Mouse (Mus musculus) kidney, embryonic 16.5 days (tissue): ENCODE measurements around the gene Crim1. TPM values are rescaled to one million over a fixed set of nuclear protein-coding genes. Genes with fewer than 3 reads are reported as not detected.

Experiments used
- ATAC-seq: fragments of 200-750 bp; cut with Nextera tagmentation; 2 replicates; pipeline ENCODE4 v1.8.0; 2017; ENCODE audit warnings: moderate TSS enrichment; ENCODE audit not compliant: low FRiP score, low TSS enrichment
- H3K27ac ChIP-seq: fragments of 300-500 bp; sonication (generic); 2 replicates; pipeline ENCODE4 v1.5.1; 2014; ENCODE audit warnings: low read length
- H3K27me3 ChIP-seq: fragments of 300-500 bp; sonication (generic); 2 replicates; pipeline ENCODE4 v1.6.1; 2014; ENCODE audit warnings: low read length, control low read depth, mixed read lengths; ENCODE audit not compliant: insufficient read depth
- H3K36me3 ChIP-seq: fragments of 300-500 bp; sonication (generic); 2 replicates; pipeline ENCODE4 v1.6.1; 2014; ENCODE audit warnings: low read length, control low read depth, mixed read lengths; ENCODE audit not compliant: insufficient read depth
- H3K4me1 ChIP-seq: fragments of 300-500 bp; sonication (generic); 2 replicates; pipeline ENCODE4 v1.6.1; 2014; ENCODE audit warnings: low read length, control low read depth, mixed read lengths; ENCODE audit not compliant: insufficient read depth
- H3K4me2 ChIP-seq: fragments of 300-500 bp; sonication (generic); replicated peaks from 2 replicates; pipeline ENCODE4 v1.6.1; 2014; ENCODE audit warnings: low read depth, low read length
- H3K4me3 ChIP-seq: fragments of 300-500 bp; sonication (generic); 2 replicates; pipeline ENCODE4 v1.5.1; 2014; ENCODE audit warnings: mild to moderate bottlenecking, low read length
- H3K9ac ChIP-seq: fragments of 300-500 bp; sonication (generic); replicated peaks from 2 replicates; pipeline ENCODE4 v1.6.1; 2014; ENCODE audit warnings: low read length
- H3K9me3 ChIP-seq: fragments of 300-500 bp; sonication (generic); 2 replicates; pipeline ENCODE4 v1.6.1; 2016; ENCODE audit warnings: low read length, control low read depth
- WGBS: fragments of 180-500 bp; shearing (Covaris S2); extraction: QIAGEN DNeasy Blood & Tissue Kit; methylation state at CpG from one replicate; pipeline ENCODE4 v1.1.7; 2014; 5-methylcytosine and 5-hydroxymethylcytosine counted together
- polyA plus RNA-seq: library from polyadenylated mRNA; unstranded; fragments of >200 nt; fragmentation: Nextera tagmentation; extraction: Ambion mirVana; gene quantifications from 2 replicates; pipeline ENCODE4 v1.2.1, GENCODE M21; 2015

Crim1 gene
- polyA plus RNA-seq, 1 experiment from 2014 or later: 5.4 TPM

DNA sequence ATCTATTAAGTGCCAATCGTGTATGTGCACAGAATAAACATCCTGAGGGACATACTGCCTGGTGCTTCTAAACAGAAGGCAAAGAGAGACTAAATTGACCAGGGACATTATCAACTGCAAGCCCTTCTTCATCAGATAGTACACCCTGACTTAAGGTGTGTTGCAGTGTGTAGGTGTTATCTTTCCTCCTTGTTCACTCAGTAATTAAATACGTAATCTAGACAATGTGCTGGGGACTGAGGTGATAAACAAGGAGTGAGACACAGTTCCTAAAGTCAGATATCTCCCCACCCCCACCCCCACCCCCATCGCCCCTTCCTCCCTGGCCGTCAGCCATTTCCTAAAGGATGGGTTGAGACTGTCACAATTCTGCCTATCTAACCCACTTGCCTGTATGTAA is 127.1 kb downstream of the Crim1 start:
- H3K27ac ChIP-seq: no peak overlapping the region
- H3K4me3 ChIP-seq: no peak overlapping the region
- H3K9ac ChIP-seq: no peak overlapping the region
- H3K9me3 ChIP-seq: no peaks in the 10 kb centered on the region
- no peaks in the 10 kb centered on the region for H3K27me3 ChIP-seq
- ATAC-seq: no peak
- H3K4me1 ChIP-seq: peaks cover 30% of the 10 kb centered on the region
- no peak overlapping the region for H3K4me2 ChIP-seq
- whole genome bisulfite sequencing: 76% methylated on average over 4 of the region's 4 CpGs
- H3K36me3 ChIP-seq: 0 out of 2 replicates have a peak, but pooled peaks cover 6% of the 10 kb centered on the region

- H3K4me2 ChIP-seq: no peak overlapping the region
- H3K27ac ChIP-seq: peak overlapping the region; percentile 38; the same call in 1 of the 2 replicates
- 0 out of 2 replicates have a peak, but pooled peaks cover 6% of the 10 kb centered on the region for H3K36me3 ChIP-seq
- H3K9me3 ChIP-seq: no peaks in the 10 kb centered on the region
- H3K9ac ChIP-seq: no peak overlapping the region
- ATAC-seq: no peak
- H3K4me1 ChIP-seq: peaks cover 26% of the 10 kb centered on the region
- H3K4me3 ChIP-seq: no peak overlapping the region
- no peaks in the 10 kb centered on the region for H3K27me3 ChIP-seq
- WGBS: 25% methylated on average over 3 of the region's 3 CpGs
Measured at GRCm38 (mm10) chr17:78328287-78328686, 128.2 kb downstream of the Crim1 start.

- H3K27me3 ChIP-seq: no peaks in the 10 kb centered on the region
- WGBS: 49% methylated on average over 8 of the region's 8 CpGs
Measured at GRCm38 (mm10) chr17:78331438-78331837, 131.4 kb downstream of the Crim1 start.

GRCm38 (mm10) chr17:78333275-78333674 is 133.2 kb downstream of the Crim1 start:
- Histone ChIP-seq H3K4me1 (peaks cover 14% of the 10 kb centered on the region; the same call in 1 of the 2 replicates), H3K9me3 (no peaks in the 10 kb centered on the region), H3K36me3 (peaks cover 8% of the 10 kb centered on the region), H3K27me3 (no peaks in the 10 kb centered on the region), H3K4me2 (no peak overlapping the region), H3K9ac (no peak overlapping the region), H3K4me3 (no peak overlapping the region), H3K27ac (no peak overlapping the region)
- no peak for ATAC-seq
- 79% methylated on average over 10 of the region's 10 CpGs for WGBS

More at GRCm38 (mm10) chr17:78331438-78331837, 131.4 kb downstream of the Crim1 start:
- Histone ChIP-seq H3K27ac (no peak overlapping the region), H3K4me3 (no peak overlapping the region), H3K4me2 (no peak overlapping the region), H3K9me3 (no peaks in the 10 kb centered on the region), H3K9ac (no peak overlapping the region), H3K36me3 (peaks cover 3% of the 10 kb centered on the region; the same call in 1 of the 2 replicates), H3K4me1 (peaks cover 23% of the 10 kb centered on the region)
- peak; percentile 52; the same call in 1 of the 2 replicates for ATAC-seq

GRCm38 (mm10) chr17:78335250-78335649 is 135.2 kb downstream of the Crim1 start:
- Histone ChIP-seq H3K9me3 (no peaks in the 10 kb centered on the region), H3K27me3 (no peaks in the 10 kb centered on the region), H3K36me3 (peaks cover 8% of the 10 kb centered on the region), H3K4me3 (no peak overlapping the region), H3K4me2 (no peak overlapping the region), H3K9ac (no peak overlapping the region), H3K27ac (no peak overlapping the region), H3K4me1 (peaks cover 10% of the 10 kb centered on the region; the same call in 1 of the 2 replicates)
- WGBS: 91% methylated on average over 8 of the region's 8 CpGs
- no peak for ATAC-seq

DNA sequence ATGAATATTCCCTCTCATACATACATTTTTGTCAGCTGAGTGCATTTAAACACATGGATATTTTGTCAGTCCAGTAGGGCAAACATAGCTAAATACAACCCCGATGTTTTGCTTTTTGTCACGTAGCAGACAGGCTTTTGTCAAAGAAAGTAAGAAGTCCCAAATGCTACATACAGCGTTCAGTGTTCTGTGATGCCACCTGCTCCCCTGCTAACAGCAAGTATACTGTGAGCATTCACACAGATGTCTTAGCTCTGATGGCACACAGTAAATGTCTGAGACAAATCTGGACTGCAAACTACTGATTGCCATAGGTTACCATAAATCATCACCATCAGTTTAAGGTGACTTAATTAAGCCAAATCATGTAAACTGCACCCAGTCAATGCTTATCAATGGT is 143.6 kb downstream of the Crim1 start:
- H3K4me3 ChIP-seq: no peak overlapping the region
- H3K36me3 ChIP-seq: peaks cover 13% of the 10 kb centered on the region; the same call in 1 of the 2 replicates
- no peaks in the 10 kb centered on the region for H3K27me3 ChIP-seq
- H3K9ac ChIP-seq: no peak overlapping the region
- ATAC-seq: no peak
- H3K9me3 ChIP-seq: no peaks in the 10 kb centered on the region
- 91% methylated on average over 3 of the region's 3 CpGs for WGBS
- no peaks in the 10 kb centered on the region for H3K4me1 ChIP-seq
- H3K27ac ChIP-seq: no peak overlapping the region
- H3K4me2 ChIP-seq: no peak overlapping the region

DNA sequence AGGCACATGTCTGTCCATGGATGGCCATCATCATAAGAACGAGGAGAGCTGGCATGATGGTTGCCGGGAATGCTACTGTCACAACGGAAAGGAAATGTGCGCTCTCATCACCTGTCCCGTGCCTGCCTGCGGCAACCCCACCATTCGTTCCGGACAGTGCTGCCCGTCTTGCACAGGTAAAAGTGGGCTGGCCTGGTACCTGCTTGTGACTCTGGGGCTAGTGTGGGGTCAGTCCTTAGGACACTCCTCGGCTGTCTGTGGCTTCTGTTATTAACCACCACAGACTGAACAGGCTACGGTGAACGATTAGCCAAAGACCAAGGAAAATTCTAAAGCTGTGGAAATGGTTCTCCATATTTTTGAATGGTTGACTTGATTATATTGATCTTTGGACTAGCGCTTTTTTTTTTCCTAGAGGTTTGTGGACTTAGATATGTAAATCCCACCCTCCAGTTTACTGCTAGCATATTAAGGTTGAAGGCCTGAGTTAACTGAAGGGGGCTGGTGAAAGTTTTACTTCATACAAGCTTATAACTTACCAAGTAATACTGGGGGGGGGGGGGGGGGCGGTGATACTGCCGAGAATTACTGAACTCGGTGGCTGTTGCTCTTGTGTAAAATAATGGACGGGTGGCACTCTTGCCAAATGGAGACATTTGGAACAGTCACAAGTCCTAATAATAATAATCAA is 147.2 kb downstream of the Crim1 start:
- no peak overlapping the region for H3K4me2 ChIP-seq
- H3K36me3 ChIP-seq: peaks cover 17% of the 10 kb centered on the region; the same call in 1 of the 2 replicates
- 86% methylated on average over 17 of the region's 17 CpGs for WGBS
- ATAC-seq: peak; percentile 77
- H3K27ac ChIP-seq: 0 out of 2 replicates have a peak overlapping the region, but pooled peaks have one; percentile 20
- no peaks in the 10 kb centered on the region for H3K27me3 ChIP-seq
- no peaks in the 10 kb centered on the region for H3K4me1 ChIP-seq
- no peak overlapping the region for H3K9ac ChIP-seq
- H3K4me3 ChIP-seq: no peak overlapping the region
- H3K9me3 ChIP-seq: no peaks in the 10 kb centered on the region

GRCm38 (mm10) chr17:78351676-78352499 is 151.8 kb downstream of the Crim1 start:
- no peak for ATAC-seq
- H3K9ac ChIP-seq: no peak overlapping the region
- H3K4me1 ChIP-seq: no peaks in the 10 kb centered on the region
- no peaks in the 10 kb centered on the region for H3K27me3 ChIP-seq
- peaks cover 27% of the 10 kb centered on the region; the same call in 1 of the 2 replicates for H3K36me3 ChIP-seq
- H3K4me2 ChIP-seq: no peak overlapping the region
- no peaks in the 10 kb centered on the region for H3K9me3 ChIP-seq
- 62% methylated on average over 12 of the region's 12 CpGs for WGBS
- H3K4me3 ChIP-seq: no peak overlapping the region
- no peak overlapping the region for H3K27ac ChIP-seq

DNA sequence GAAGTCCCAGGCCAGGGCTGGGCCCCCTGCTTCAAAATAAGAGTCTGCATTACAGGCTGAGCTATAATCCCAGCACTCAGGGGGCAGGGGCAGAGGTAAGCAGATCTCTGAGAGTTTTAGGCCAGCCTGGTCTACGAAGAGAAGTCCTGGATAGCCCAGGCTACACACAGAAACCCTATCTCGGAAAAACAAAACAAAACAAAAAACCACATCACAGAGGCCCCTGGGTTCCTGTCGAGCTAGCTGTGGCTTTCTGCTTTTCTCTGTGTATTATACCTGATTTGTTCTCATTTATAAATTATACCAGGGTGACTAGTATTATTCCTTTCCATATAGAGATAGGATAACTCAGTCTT is 152.4 kb downstream of the Crim1 start:
- Histone ChIP-seq H3K9me3 (no peaks in the 10 kb centered on the region), H3K4me3 (no peak overlapping the region), H3K27me3 (no peaks in the 10 kb centered on the region), H3K36me3 (peaks cover 27% of the 10 kb centered on the region; the same call in 1 of the 2 replicates), H3K4me1 (no peaks in the 10 kb centered on the region), H3K9ac (no peak overlapping the region), H3K4me2 (no peak overlapping the region), H3K27ac (no peak overlapping the region)
- WGBS: 86% methylated on average over 3 of the region's 3 CpGs
- ATAC-seq: no peak; the same call in 1 of the 2 replicates
